Mouse (Mus musculus): ENCODE results near the gene Tor1aip2.

The Tor1aip2 gene

GRCm38 (mm10) chr1:156108400-156108799, 73.2 kb downstream of the Tor1aip2 start:
- DNase-seq (ENCODE audit: low spot score in 2 of 2), result no peak

- no peak for DNase-seq (ENCODE audit: low spot score in 2 of 2)
Observed at GRCm38 (mm10) chr1:156111090-156111489, 75.9 kb downstream of the Tor1aip2 start.

- no peak for DNase-seq (ENCODE audit: low spot score in 2 of 2)
Observed at GRCm38 (mm10) chr1:156111728-156112127, 76.5 kb downstream of the Tor1aip2 start.

GRCm38 (mm10) chr1:156112142-156112541, 76.9 kb downstream of the Tor1aip2 start:
- no peak for DNase-seq (ENCODE audit: low spot score in 2 of 2)

GRCm38 (mm10) chr1:156113884-156114499, 78.8 kb downstream of the Tor1aip2 start:
- DNase-seq (ENCODE audit: low spot score in 2 of 2), result no peak

GRCm38 (mm10) chr1:156116770-156117169, 81.6 kb downstream of the Tor1aip2 start:
- no peak for DNase-seq (ENCODE audit: low spot score in 2 of 2)
